Mouse (Mus musculus): Measurements from ENCODE around the gene Olfr765. TPM values are rescaled to one million over a fixed set of nuclear protein-coding genes. Genes with fewer than 3 reads are reported as not detected.

The Olfr765 gene
- not detected in 2 replicates for polyA plus RNA-seq (2021; fragmentation: Nextera tagmentation)
- long read RNA-seq, experiment 1: 0 reads
- long read RNA-seq, experiment 2: 0 reads

DNA sequence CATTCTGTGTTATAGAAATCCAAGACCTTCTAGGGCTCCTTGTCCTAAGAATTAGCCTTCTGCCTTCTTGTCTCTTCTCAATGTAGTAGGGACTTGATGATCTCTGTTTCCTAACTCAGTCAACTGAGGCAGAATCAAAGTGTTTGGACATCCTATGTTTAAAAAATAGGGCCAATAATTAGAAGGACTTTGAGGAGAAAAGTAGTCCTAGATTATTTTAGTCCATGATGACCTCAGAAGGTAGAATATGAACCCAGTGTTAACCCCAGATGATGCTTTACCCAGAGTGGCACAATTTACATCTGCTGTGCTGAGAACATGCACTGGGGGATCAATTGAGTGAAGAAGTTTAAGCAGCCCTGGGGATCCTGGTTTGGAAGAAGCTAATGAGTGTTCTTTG is at the start of gene Olfr765:
Olfr765 (minus strand) TSS at position 101 of the 400 bp plus-strand sequence.

GRCm38 (mm10) chr10:129099275-129099674 is 49.5 kb upstream of the Olfr765 start, which contains the start of gene Olfr768:
Olfr768 (minus strand) TSS chr10:129099375.

DNA sequence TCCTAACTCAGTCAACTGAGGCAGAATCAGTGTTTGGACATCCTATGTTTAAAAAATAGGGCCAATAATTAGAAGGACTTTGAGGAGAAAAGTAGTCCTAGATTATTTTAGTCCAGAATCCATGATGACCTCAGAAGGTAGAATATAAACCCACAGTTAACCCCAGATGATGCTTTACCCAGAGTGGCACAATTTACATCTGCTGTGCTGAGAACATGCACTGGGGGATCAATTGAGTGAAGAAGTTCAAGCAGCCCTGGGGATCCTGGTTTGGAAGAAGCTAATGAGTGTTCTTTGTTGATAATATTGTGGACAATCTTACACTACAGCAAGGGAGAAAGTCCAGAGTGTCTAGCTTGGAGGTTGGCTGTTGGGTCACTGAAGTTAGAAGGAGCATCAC is 33.0 kb upstream of the Olfr765 start, which contains the start of gene Olfr767:
Olfr767 (minus strand) TSS at position 101 of the 400 bp plus-strand sequence.

DNA sequence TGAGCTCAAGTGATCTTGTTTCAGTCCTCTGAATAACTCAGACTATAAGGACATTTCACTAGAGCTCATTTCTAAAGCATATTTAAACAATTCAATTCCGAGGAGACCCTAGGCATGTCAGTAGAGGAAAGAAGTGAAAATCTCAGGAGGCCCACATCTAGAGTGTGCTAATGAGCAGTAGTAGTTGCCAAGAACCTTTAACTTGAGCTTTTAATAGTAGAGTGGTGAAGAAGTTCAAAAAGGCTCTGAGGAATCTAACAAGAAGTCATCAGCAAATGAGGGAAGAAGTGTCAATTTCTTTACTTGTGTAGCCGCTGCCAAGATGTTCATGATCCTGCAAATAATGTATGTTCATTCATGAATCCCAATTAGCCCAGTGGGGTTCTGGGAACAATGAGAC is 19.1 kb upstream of the Olfr765 start, which contains the start of gene Olfr766-ps1:
Olfr766-ps1 (minus strand) TSS at position 101 of the 400 bp plus-strand sequence.

DNA sequence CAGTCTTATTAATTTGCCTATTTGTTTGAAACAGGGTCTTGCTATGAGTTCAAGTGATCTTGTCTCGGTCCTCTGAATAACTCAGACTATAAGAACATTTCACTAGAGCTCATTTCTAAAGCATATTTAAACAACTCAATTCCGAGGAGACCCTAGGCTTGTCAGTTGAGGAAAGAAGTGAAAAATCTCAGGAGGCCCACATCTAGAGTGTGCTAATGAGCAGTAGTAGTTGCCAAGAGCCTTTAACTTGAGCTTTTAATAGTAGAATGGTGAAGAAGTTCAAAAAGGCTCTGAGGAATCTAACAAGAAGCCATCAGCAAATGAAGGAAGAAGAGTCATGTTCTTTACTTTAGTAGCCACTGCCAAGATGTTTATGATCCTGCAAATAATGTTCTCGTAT is 10.0 kb downstream of the Olfr765 start, which contains the start of gene Olfr764-ps1:
Olfr764-ps1 (minus strand) TSS at position 101 of the 400 bp plus-strand sequence.

GRCm38 (mm10) chr10:129010288-129010841 is 39.4 kb downstream of the Olfr765 start, which contains the start of gene Olfr763:
Olfr763 (plus strand) TSS chr10:129010791.

Other genes with a start within 250 kb of the Olfr765 start
- gene Dnajc14, start 245.9 kb downstream of the Olfr765 start, polyA plus RNA-seq (2021; fragmentation: Nextera tagmentation): 14.7 and 15.1 TPM in 2 replicates
- 4.6 and 4.7 TPM in 2 replicates for gene Tmem198b, start 245.6 kb downstream of the Olfr765 start, polyA plus RNA-seq (2021; fragmentation: Nextera tagmentation)
- 132 and 144 TPM in 2 replicates for gene Sarnp, start 232.7 kb downstream of the Olfr765 start, polyA plus RNA-seq (2021; fragmentation: Nextera tagmentation)
- gene Ormdl2, start 228.4 kb downstream of the Olfr765 start, polyA plus RNA-seq (2021; fragmentation: Nextera tagmentation): 22.3 and 35.3 TPM in 2 replicates
- 6.8 and 7.9 TPM in 2 replicates for gene Gdf11, start 158.3 kb downstream of the Olfr765 start, polyA plus RNA-seq (2021; fragmentation: Nextera tagmentation)
- 190 and 257 TPM in 2 replicates for gene Cd63, start 149.0 kb downstream of the Olfr765 start, polyA plus RNA-seq (2021; fragmentation: Nextera tagmentation)
- 10.0 and 83.5 TPM in 2 replicates for gene Rdh5, start 127.1 kb downstream of the Olfr765 start, polyA plus RNA-seq (2021; fragmentation: Nextera tagmentation)
- 356 and 436 TPM in 2 replicates for gene Bloc1s1, start 126.0 kb downstream of the Olfr765 start, polyA plus RNA-seq (2021; fragmentation: Nextera tagmentation)
- 3.7 and 4.6 TPM in 2 replicates for gene Itga7, start 116.2 kb downstream of the Olfr765 start, polyA plus RNA-seq (2021; fragmentation: Nextera tagmentation)
- not detected in 2 replicates for gene Mettl7b, start 89.0 kb downstream of the Olfr765 start, polyA plus RNA-seq (2021; fragmentation: Nextera tagmentation)
- not detected in 2 replicates for gene Olfr9, start 60.6 kb downstream of the Olfr765 start, polyA plus RNA-seq (2021; fragmentation: Nextera tagmentation)
- not detected in 2 replicates for gene Olfr763, start 39.2 kb downstream of the Olfr765 start, polyA plus RNA-seq (2021; fragmentation: Nextera tagmentation)
- gene Olfr764-ps1, start 10.1 kb downstream of the Olfr765 start, polyA plus RNA-seq (2021; fragmentation: Nextera tagmentation): not detected in 2 replicates
- not detected in 2 replicates for gene Olfr766-ps1, start 19.0 kb upstream of the Olfr765 start, polyA plus RNA-seq (2021; fragmentation: Nextera tagmentation)
- not detected in 2 replicates for gene Olfr767, start 32.9 kb upstream of the Olfr765 start, polyA plus RNA-seq (2021; fragmentation: Nextera tagmentation)
- gene Olfr768, start 49.4 kb upstream of the Olfr765 start, polyA plus RNA-seq (2021; fragmentation: Nextera tagmentation): not detected in 2 replicates
- not detected in 2 replicates for gene Olfr769, start 67.9 kb upstream of the Olfr765 start, polyA plus RNA-seq (2021; fragmentation: Nextera tagmentation)
- not detected in 2 replicates for gene Olfr770, start 89.0 kb upstream of the Olfr765 start, polyA plus RNA-seq (2021; fragmentation: Nextera tagmentation)
- not detected in 2 replicates for gene Olfr771, start 114.8 kb upstream of the Olfr765 start, polyA plus RNA-seq (2021; fragmentation: Nextera tagmentation)
- not detected in 2 replicates for gene Olfr772, start 127.9 kb upstream of the Olfr765 start, polyA plus RNA-seq (2021; fragmentation: Nextera tagmentation)
- not detected in 2 replicates for gene Olfr773, start 137.4 kb upstream of the Olfr765 start, polyA plus RNA-seq (2021; fragmentation: Nextera tagmentation)
- not detected in 2 replicates for gene Olfr774, start 186.2 kb upstream of the Olfr765 start, polyA plus RNA-seq (2021; fragmentation: Nextera tagmentation)
- not detected in 2 replicates for gene Olfr775, start 198.4 kb upstream of the Olfr765 start, polyA plus RNA-seq (2021; fragmentation: Nextera tagmentation)
- gene Olfr776, start 209.1 kb upstream of the Olfr765 start, polyA plus RNA-seq (2021; fragmentation: Nextera tagmentation): not detected in 2 replicates
- gene Olfr777, start 221.5 kb upstream of the Olfr765 start, polyA plus RNA-seq (2021; fragmentation: Nextera tagmentation): not detected in 2 replicates